Mouse (Mus musculus) cerebellum, adult 2 months (tissue): Measurements from ENCODE around the gene Tmem116.

Source experiments
- CTCF ChIP-seq: fragments of 200-500 bp; IDR thresholded peaks from 2 replicates; pipeline ENCODE4 v1.5.1; 2011; ENCODE audit warnings: low read depth, mild to moderate bottlenecking, control low read depth, low read length, moderate library complexity, borderline replicate concordance; ENCODE audit not compliant: insufficient read depth
- POLR2A ChIP-seq: fragments of 200-500 bp; IDR thresholded peaks from 2 replicates; pipeline ENCODE4 v1.6.1; 2011; ENCODE audit warnings: low read length, control low read depth, borderline replicate concordance; ENCODE audit not compliant: insufficient read depth

- no peak for TF ChIP-seq CTCF
- TF ChIP-seq POLR2A, result no peak
These were observed 28.4 kb upstream of the Tmem116 start for GRCm38 (mm10) chr5:121423297-121423696.
